Mouse (Mus musculus) midbrain, embryonic 12.5 days (tissue): ENCODE measurements at regions not wholly inside any gene's neighbourhood (a gene's known extent, or its start where the extent isn't known, plus 50 kb on each side); places are given as distances from the start of the nearest gene placed in this dataset.

Experiments used
- ATAC-seq: fragments of 200-750 bp; cut with Nextera tagmentation; 2 replicates; pipeline ENCODE4 v1.8.0; 2017; ENCODE audit warnings: low read depth, moderate TSS enrichment, moderate library complexity; ENCODE audit not compliant: low FRiP score
- H3K27ac ChIP-seq: fragments of 300-500 bp; sonication (generic); replicated peaks from 2 replicates; pipeline ENCODE4 v1.5.1; 2016; ENCODE audit warnings: mild to moderate bottlenecking
- H3K27me3 ChIP-seq: fragments of 300-500 bp; sonication (generic); 2 replicates; pipeline ENCODE4 v1.6.1; 2016; ENCODE audit warnings: mild to moderate bottlenecking
- H3K36me3 ChIP-seq: fragments of 300-500 bp; sonication (generic); 2 replicates; pipeline ENCODE4 v1.6.1; 2016
- H3K4me1 ChIP-seq: fragments of 300-500 bp; sonication (generic); 2 replicates; pipeline ENCODE4 v1.6.1; 2016
- H3K4me2 ChIP-seq: fragments of 300-500 bp; sonication (generic); replicated peaks from 2 replicates; pipeline ENCODE4 v1.6.1; 2016; ENCODE audit warnings: mild to moderate bottlenecking, moderate library complexity
- H3K4me3 ChIP-seq: fragments of 300-500 bp; sonication (generic); 2 replicates; pipeline ENCODE4 v1.5.1; 2016; ENCODE audit warnings: mild to moderate bottlenecking
- H3K9ac ChIP-seq: fragments of 300-500 bp; sonication (generic); replicated peaks from 2 replicates; pipeline ENCODE4 v1.6.1; 2016; ENCODE audit warnings: mild to moderate bottlenecking, moderate library complexity
- H3K9me3 ChIP-seq: fragments of 300-500 bp; sonication (generic); 2 replicates; pipeline ENCODE4 v1.6.1; 2016; ENCODE audit warnings: mild to moderate bottlenecking
- WGBS: fragments of 180-500 bp; shearing (Covaris S2); methylation state at CpG from one replicate; pipeline ENCODE4 v1.1.7; 2016; 5-methylcytosine and 5-hydroxymethylcytosine counted together

GRCm38 (mm10) chr17:85508386-85508785 is 105.0 kb upstream of the Six3 start:
- no peak for ATAC-seq
- H3K27me3 ChIP-seq, result peaks cover 23% of the 10 kb centered on the region
- H3K27ac ChIP-seq, result no peak overlapping the region
- no peaks in the 10 kb centered on the region for H3K4me1 ChIP-seq
- no peaks in the 10 kb centered on the region for H3K36me3 ChIP-seq
- H3K9me3 ChIP-seq, result 0 out of 2 replicates have a peak, but pooled peaks cover 2% of the 10 kb centered on the region
- H3K4me2 ChIP-seq, result no peak overlapping the region
- WGBS, result 93% methylated on average over 12 of the region's 12 CpGs
- no peak overlapping the region for H3K4me3 ChIP-seq
- H3K9ac ChIP-seq, result no peak overlapping the region

- Histone ChIP-seq H3K9me3 (no peaks in the 10 kb centered on the region), H3K4me3 (no peak overlapping the region), H3K27ac (no peak overlapping the region), H3K9ac (no peak overlapping the region), H3K4me1 (peaks cover 7% of the 10 kb centered on the region; the same call in 1 of the 2 replicates), H3K4me2 (no peak overlapping the region), H3K36me3 (no peaks in the 10 kb centered on the region), H3K27me3 (peaks cover 24% of the 10 kb centered on the region)
- WGBS, result 92% methylated on average over 4 of the region's 4 CpGs
- ATAC-seq, result no peak
These were observed 100.4 kb upstream of the Six3 start for GRCm38 (mm10) chr17:85512971-85513370.

DNA sequence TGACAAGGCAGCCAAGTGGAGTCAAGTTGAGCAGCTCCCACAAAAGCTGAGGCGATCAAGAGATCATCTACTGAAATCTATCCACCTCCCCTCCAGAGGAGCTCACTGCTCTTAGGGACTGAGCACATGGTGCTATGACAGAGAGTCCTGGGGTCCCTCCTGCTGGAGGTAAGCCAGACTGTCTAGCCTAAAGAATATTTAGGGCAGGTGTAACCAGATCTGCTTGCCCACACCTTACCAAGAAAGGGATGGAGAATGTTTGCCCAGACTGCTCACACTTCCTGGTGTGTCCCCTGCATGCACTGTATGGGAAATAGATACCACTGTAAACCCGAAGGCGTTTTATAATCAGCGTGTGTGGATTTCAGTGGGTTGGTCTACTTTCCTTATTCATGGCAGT is 99.5 kb upstream of the Six3 start:
- Histone ChIP-seq H3K4me3 (no peak overlapping the region), H3K36me3 (no peaks in the 10 kb centered on the region), H3K9me3 (no peaks in the 10 kb centered on the region), H3K4me2 (no peak overlapping the region), H3K4me1 (peaks cover 7% of the 10 kb centered on the region; the same call in 1 of the 2 replicates), H3K27ac (no peak overlapping the region), H3K9ac (no peak overlapping the region), H3K27me3 (peaks cover 32% of the 10 kb centered on the region)
- no peak for ATAC-seq
- 81% methylated on average over 4 of the region's 4 CpGs for WGBS

DNA sequence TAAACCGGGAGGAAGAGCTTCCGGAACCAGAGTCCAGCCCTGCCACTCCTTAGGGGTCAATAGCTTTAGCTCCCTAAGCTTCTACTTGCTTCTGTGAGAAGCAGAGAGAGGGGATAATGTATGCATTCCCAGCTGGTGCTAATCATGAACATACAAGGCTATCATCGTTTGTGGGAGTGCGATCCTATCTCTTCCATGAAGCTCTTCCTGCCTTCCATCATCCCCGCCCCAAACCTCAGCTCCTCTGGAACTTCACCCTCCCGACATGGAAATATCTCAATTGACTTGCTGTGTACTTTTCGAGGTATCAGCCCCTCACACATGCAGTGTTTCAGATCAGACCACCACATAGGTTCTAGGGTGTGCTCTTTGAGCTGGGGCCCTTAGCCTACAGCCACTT is 99.0 kb upstream of the Six3 start:
- Histone ChIP-seq H3K4me2 (no peak overlapping the region), H3K9ac (no peak overlapping the region), H3K9me3 (no peaks in the 10 kb centered on the region), H3K27ac (no peak overlapping the region), H3K36me3 (no peaks in the 10 kb centered on the region), H3K4me3 (no peak overlapping the region), H3K27me3 (peaks cover 32% of the 10 kb centered on the region), H3K4me1 (peaks cover 7% of the 10 kb centered on the region; the same call in 1 of the 2 replicates)
- ATAC-seq, result no peak
- 66% methylated on average over 7 of the region's 7 CpGs for WGBS

DNA sequence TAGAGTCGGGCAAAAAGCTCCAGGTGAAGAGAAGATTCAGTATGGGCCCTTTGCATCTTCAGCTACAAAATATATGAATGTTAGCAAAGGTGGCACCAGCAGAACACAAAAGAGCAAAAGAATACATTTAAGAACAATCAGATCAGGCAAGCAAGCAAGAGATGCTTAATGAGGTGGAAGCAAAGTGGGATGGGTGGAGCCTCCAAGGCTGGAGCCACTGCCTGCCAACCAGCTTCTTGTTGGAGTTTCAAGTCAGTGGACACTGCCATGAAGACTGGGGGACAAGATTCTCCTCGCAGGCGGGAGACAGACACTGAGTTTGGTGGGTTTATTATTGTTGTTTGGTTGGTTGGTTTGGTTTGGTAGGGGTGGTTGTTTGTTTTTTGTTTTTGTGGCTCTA is 96.1 kb upstream of the Six3 start:
- Histone ChIP-seq H3K4me1 (peaks cover 7% of the 10 kb centered on the region; the same call in 1 of the 2 replicates), H3K27me3 (peaks cover 53% of the 10 kb centered on the region), H3K4me3 (no peak overlapping the region), H3K4me2 (no peak overlapping the region), H3K36me3 (no peaks in the 10 kb centered on the region), H3K9ac (no peak overlapping the region), H3K27ac (no peak overlapping the region), H3K9me3 (no peaks in the 10 kb centered on the region)
- WGBS, result 82% methylated on average over 3 of the region's 3 CpGs
- ATAC-seq, result no peak

DNA sequence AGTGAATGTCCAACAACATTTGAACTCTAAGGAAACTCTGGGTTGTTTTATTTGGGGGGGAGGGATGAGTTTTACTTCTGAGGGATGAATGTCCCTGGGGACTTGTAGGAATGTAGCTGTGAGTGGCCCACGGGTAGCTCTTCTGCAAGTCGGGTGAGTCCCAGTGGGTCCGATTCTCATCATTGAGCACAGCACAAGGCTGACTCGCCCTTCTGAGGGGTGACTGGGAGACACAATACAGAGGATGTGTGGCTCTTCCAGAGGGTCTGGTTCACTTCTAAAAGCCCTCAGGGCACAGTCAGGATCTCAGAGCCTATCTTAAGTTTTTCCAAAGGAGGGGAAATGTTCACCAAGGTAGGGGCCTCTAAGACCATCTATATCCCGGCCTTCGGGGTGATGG is 94.9 kb upstream of the Six3 start:
- Histone ChIP-seq H3K4me2 (no peak overlapping the region), H3K4me1 (peaks cover 7% of the 10 kb centered on the region; the same call in 1 of the 2 replicates), H3K9me3 (no peaks in the 10 kb centered on the region), H3K9ac (no peak overlapping the region), H3K4me3 (no peak overlapping the region), H3K27ac (no peak overlapping the region), H3K36me3 (no peaks in the 10 kb centered on the region), H3K27me3 (peaks cover 59% of the 10 kb centered on the region)
- 89% methylated on average over 6 of the region's 6 CpGs for WGBS
- ATAC-seq, result no peak

DNA sequence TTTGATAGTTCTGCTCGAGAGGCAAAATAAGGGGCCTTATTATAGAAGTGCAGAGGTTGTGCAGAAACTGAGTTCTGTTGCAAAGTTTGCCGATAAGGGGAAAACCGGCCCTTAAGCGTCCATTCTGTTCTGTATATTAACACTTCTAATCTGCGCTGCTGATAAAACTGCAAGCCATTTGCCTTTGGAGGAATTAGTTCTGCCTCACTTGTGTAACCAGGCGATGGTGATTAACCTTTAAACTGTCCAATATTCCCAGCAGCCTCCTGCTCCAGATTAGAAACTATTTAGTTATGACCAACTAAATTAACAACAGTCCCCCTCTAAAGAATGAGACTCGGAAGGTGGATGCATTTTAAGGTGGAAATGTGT is 86.1 kb upstream of the Six3 start:
- WGBS, result 42% methylated on average over 7 of the region's 7 CpGs
- no peak for ATAC-seq
- Histone ChIP-seq H3K4me3 (no peak overlapping the region), H3K36me3 (no peaks in the 10 kb centered on the region), H3K4me1 (peaks cover 18% of the 10 kb centered on the region), H3K4me2 (no peak overlapping the region), H3K9me3 (no peaks in the 10 kb centered on the region), H3K9ac (no peak overlapping the region), H3K27me3 (peaks cover 85% of the 10 kb centered on the region), H3K27ac (no peak overlapping the region)

- peaks cover 86% of the 10 kb centered on the region for H3K27me3 ChIP-seq
- no peak overlapping the region for H3K27ac ChIP-seq
- H3K9ac ChIP-seq, result no peak overlapping the region
- H3K4me3 ChIP-seq, result no peak overlapping the region
- H3K4me1 ChIP-seq, result peaks cover 18% of the 10 kb centered on the region
- no peak overlapping the region for H3K4me2 ChIP-seq
- H3K9me3 ChIP-seq, result no peaks in the 10 kb centered on the region
- ATAC-seq, result peak; percentile 76
- H3K36me3 ChIP-seq, result no peaks in the 10 kb centered on the region
- WGBS, result 47% methylated on average over 20 of the region's 20 CpGs
These were observed 85.1 kb upstream of the Six3 start for GRCm38 (mm10) chr17:85528105-85529004.

- Histone ChIP-seq H3K4me2 (no peak overlapping the region), H3K27ac (no peak overlapping the region), H3K27me3 (peaks cover 38% of the 10 kb centered on the region), H3K4me1 (no peaks in the 10 kb centered on the region), H3K4me3 (no peak overlapping the region), H3K36me3 (no peaks in the 10 kb centered on the region), H3K9me3 (no peaks in the 10 kb centered on the region), H3K9ac (no peak overlapping the region)
- WGBS, result 94% methylated on average over 3 of the region's 3 CpGs
- ATAC-seq, result no peak
These were observed 77.1 kb upstream of the Six3 start for GRCm38 (mm10) chr17:85536311-85536710.

GRCm38 (mm10) chr17:85541258-85541777 is 72.1 kb upstream of the Six3 start:
- Histone ChIP-seq H3K27me3 (no peaks in the 10 kb centered on the region), H3K9ac (no peak overlapping the region), H3K27ac (no peak overlapping the region), H3K4me2 (no peak overlapping the region), H3K9me3 (no peaks in the 10 kb centered on the region), H3K4me1 (no peaks in the 10 kb centered on the region), H3K36me3 (no peaks in the 10 kb centered on the region), H3K4me3 (no peak overlapping the region)
- 93% methylated on average over 2 of the region's 2 CpGs for WGBS
- ATAC-seq, result no peak

- 86% methylated on average over 5 of the region's 5 CpGs for WGBS
- no peak overlapping the region for H3K9ac ChIP-seq
- H3K27ac ChIP-seq, result no peak overlapping the region
- H3K4me2 ChIP-seq, result no peak overlapping the region
- ATAC-seq, result no peak
- H3K36me3 ChIP-seq, result no peaks in the 10 kb centered on the region
- peaks cover 3% of the 10 kb centered on the region; the same call in 1 of the 2 replicates for H3K27me3 ChIP-seq
- no peak overlapping the region for H3K4me3 ChIP-seq
- H3K9me3 ChIP-seq, result no peaks in the 10 kb centered on the region
- no peaks in the 10 kb centered on the region for H3K4me1 ChIP-seq
These were observed 65.3 kb upstream of the Six3 start for GRCm38 (mm10) chr17:85548061-85548460.

- no peaks in the 10 kb centered on the region for H3K4me1 ChIP-seq
- H3K9ac ChIP-seq, result no peak overlapping the region
- no peak overlapping the region for H3K4me2 ChIP-seq
- no peak for ATAC-seq
- no peak overlapping the region for H3K4me3 ChIP-seq
- no peaks in the 10 kb centered on the region for H3K36me3 ChIP-seq
- no peaks in the 10 kb centered on the region for H3K27me3 ChIP-seq
- no peaks in the 10 kb centered on the region for H3K9me3 ChIP-seq
- no peak overlapping the region for H3K27ac ChIP-seq
- 86% methylated on average over 6 of the region's 6 CpGs for WGBS
These were observed 52.4 kb upstream of the Six3 start for GRCm38 (mm10) chr17:85561006-85561405.
